Mouse (Mus musculus) NIH3T3 (cell line): Measurements from ENCODE around the gene Fbxl13.

Experiments
- DNase-seq: peaks from one replicate; pipeline ENCODE4 v3.0.0-alpha.2; 2012; ENCODE audit warnings: low read depth

Gene Fbxl13

DNA sequence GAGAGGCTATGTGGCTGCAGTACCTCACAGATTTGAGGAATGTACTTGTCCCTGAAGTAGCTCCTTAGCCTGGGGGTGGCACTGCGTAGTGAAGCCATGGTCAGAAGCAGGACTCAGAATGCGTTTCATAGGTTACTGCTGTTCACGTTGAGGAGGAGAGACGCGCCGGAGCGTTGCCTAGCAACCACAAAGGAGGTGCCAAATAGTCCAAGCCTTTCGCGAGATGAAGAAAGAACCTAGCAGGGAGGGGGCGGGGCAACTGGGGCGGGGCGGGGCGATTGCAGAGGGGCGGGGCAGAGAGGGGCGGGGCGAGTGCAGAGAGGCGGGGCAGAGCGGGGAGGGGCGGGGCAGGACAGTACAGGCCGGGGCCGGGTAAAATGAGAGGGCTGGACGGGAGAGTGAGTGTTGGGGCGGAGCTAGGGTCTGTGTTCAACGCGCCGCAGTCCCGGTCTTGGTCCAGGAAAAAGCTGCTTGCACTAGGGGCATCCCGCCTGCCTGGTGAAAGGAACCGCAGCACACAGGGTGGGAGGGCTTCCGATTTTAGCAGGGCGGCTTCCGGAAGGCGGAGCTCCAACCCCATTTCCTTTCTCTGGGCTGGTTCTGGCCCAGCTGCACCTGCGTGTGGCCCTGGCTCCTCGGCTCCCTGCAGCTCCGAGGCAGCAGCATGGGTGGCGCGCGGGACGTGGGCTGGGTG is at the start of gene Fbxl13, which contains the start of gene Armc10:
Fbxl13 (minus strand) TSS at position 196 of the 694 bp plus-strand sequence.
Armc10 (plus strand) TSS at position 375 of the 694 bp plus-strand sequence.
- DNase-seq = peak; percentile 94

DNA sequence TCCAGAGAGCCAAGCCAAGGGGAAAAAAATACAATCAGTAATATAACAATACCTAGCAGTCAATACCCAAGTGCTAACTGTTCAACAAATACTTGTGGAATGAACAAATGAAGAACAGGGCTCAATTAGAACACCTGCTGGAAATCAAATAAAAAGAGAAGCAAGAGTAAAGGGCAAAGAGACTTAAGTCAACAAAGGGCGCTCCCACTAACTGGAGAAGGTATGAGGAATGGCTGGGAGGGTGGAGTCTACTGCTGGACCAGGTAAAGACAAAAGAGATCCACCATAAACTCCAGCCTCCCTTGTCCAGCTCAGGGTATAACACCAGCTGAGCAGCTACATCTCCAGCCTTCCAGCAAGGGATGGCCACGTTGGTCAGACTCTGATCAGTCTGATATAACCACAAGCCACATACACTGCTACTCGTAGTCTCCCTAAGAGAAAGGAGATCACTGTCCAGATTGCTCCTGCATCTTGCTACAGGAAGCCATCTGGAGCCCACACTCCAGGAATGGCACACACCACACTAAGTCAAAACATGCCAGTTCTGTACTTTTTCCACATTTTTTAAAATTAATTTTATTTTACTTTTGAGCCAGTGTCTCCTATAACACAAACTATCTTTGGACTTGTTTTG is 49.5 kb upstream of the Fbxl13 start:
- no peak for DNase-seq

GRCm38 (mm10) chr5:21693372-21693870 is 48.0 kb upstream of the Fbxl13 start:
- DNase-seq = no peak

DNA sequence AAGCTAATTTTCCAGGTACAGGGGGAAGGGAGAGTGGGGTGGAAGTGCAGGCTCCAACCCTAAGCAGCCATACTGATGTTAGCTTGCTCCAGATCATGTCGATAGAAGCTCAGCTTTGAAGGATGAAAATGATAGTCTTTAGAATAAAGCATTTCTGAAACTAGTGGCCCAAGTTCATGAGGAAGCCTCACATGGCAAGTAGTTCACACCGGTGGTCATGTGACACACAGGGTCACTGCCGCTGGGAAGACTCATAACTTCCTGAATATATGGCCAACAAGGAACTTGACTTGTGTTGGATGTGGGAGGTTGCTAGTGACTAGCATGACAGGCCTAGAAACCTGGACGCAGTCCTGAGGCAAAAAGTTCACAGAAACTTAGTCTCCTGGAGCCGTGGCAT is 46.8 kb upstream of the Fbxl13 start:
- no peak for DNase-seq

DNA sequence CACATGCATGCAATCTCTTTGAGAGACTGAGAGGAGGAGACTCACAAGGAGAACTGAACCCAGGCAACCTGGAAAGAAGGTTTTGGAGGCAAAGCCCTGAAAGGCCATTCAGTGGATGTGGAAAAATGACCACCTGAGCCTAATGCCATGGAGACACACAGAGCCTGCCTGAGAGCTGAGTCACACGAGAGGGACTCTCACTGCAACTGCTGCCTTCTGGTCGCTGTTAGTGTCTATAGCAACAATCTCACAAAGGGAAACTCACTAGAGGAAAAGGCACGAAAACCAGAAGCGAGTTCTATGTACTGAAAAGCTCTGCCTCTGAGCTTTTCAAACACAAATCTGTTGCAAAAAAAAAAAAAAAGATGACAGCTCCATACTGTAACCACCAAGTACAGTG is 41.6 kb upstream of the Fbxl13 start:
- DNase-seq = peak; percentile 16

DNA sequence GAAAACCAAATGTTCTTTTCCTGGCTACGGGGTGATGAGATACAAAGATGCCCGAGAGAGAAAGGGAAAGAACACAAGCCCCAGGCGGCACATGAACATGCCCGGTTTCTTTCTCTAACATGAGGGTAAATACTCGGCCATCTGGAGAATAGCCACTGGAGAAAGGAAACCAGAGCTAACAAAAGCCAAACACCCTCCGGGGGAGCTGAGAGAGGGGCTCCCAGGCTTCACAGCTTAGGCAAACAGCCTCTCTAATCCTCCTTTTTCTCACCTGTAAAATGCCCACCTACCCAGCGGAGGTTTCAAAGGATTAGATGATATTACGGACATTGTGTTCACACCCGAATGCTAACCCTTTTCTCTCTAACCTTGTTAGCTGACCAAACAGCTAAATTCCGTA is 39.6 kb upstream of the Fbxl13 start:
- DNase-seq = no peak

DNA sequence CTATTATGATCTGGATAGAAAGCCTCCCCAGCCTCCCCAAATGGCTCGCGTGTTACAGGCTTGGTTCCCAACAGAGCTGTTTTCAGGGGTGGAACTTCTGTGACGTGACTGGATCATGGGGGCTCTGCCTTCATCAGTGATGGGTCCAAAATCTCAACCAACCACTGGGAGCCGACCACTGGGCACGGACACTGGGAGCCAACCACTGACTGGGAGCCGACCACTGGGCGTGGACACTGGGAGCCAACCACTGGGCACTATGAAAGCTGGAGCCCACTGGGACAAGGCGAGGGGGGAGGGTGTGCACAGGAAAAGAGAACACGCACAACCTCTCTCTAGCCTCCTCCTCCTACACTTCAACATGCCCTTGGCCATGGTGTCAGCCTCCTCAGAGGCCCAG is 38.4 kb upstream of the Fbxl13 start:
- DNase-seq = no peak

- peak; percentile 57 for DNase-seq
These were observed 35.5 kb upstream of the Fbxl13 start for GRCm38 (mm10) chr5:21680940-21681339.

DNA sequence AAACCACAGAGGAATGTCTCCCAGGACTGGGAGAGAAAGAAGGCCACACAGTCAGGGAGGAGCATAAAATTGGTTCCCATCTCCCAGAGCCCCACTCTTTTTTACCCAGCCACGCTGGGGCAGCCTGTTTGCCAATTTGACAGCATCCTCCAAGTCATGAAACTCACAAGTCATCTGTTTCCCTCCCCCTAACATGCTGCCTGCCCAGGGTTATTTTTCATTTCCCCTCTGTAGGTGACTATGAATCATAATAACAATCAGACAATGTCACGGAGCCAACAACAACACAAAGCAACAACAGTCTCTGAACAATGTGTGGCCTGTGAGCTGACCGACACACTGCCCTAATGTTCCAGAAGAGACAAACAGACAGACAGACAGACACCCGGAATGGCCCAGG is 34.6 kb upstream of the Fbxl13 start:
- peak; percentile 54 for DNase-seq

- no peak for DNase-seq
These were observed 32.9 kb upstream of the Fbxl13 start for GRCm38 (mm10) chr5:21678363-21678762.

- DNase-seq = peak; percentile 58
These were observed 32.5 kb upstream of the Fbxl13 start for GRCm38 (mm10) chr5:21677939-21678338.

DNA sequence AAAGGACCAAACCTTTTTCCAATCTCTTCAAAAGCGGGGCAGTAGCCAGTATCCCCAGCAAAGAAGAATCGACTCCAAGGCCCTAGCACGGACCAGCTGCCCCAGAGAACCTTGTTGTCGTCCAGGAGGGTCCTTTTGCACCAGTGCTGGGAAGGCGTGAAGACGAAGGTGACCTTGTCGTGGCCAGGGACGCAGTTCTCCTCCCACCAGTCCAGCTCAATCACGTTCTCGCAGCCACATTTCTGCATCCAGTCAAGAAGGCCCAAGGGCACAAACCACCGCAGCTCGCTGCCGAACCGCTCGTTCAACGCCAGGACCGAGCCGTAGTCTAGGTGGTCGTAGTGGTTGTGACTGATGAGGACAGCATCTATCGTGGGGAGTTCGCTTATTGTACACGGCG is 30.1 kb upstream of the Fbxl13 start:
- no peak for DNase-seq

DNA sequence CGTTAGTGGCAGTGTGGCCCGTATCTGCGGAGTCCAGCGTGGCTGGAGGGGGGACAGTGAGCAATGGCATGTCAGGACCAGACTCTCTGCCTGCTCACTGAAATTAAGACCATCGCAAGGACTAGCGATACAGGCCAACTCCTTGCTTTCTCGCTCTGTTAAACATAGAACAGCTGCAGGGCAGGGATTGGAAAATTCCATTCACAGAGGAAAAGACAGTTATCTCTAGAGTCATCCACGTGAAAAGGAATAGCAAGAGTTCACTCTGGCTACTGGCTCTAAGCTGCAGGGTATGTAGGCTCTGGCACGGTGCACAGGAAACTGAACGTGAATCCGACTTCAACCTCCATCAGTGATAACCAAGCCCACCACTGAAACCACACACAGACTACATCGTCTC is 29.6 kb upstream of the Fbxl13 start:
- DNase-seq = no peak

DNA sequence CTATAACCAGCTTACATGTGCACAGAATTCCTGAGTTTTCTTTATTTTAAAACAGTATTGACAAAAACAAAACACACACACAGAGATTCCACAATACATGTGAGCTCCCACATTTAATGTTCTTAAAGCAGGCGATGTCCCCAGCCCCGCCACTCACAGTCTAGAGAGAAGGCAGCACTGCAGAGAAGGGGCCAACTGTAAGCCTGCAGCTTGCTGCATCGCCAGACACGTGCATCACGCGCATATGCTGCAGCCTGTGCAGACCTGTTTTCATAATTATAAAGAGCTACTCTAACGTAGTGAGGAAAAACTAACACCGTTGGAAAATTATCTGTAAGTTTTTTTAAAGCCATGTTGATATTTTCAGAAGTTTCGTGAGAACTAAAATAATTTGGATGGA is 28.3 kb upstream of the Fbxl13 start:
- no peak for DNase-seq

DNA sequence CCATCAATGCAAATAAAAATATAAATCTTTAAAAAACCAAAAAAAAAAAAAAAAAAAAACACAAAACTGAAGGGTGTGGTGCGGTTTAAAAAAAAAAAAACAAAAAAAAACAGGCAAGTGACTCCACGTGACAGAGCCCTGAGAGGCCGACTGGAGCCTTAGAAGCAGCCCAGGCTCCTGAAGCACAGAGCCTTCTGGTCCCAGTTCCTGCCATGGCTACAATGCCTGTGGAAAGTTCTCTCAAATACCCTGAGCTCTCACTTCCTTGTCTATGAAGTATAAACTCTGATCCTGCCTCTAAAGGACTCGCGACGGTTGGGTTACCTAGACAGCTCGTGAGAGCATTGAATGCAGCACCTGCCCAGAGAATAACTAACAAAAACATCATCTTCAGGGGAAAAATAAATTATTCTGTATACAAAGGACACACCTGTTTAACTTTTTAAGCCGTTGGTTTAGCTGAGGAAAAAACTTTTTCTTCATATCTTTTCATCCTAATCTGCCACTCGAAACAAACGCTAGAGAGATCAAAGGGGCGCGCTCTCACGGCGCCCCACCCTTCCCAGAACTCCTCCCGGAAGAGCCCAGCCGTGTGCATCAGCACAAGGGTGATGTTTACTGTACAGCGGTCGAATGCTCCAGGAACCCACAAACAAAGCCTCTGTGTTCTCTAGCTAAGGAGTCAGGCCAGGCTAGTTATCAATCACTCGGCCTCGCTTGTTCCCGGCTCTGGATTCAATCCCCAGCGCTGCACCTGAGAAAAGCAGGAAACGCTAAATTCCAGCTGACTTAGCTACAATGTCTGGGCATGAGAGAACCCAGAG is 27.6 kb upstream of the Fbxl13 start:
- no peak for DNase-seq

DNA sequence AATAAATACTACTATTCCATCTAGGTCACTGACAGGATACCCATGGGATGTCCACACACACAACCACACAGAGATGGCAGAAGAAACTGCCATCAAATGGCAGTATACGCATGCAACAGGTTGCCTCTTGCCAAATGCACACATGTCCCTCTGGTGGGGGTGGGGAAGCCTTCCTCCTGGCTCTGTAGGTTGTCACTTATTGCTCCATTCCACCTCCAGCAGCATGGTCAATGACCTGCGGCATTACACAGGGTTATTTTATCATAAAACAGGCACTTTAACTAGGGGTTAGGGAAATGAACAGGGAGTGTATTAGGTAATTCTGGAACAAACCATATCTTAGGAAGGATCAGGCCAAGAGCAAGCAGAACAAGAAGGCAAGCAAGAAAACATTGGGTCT is 23.9 kb upstream of the Fbxl13 start:
- no peak for DNase-seq

DNA sequence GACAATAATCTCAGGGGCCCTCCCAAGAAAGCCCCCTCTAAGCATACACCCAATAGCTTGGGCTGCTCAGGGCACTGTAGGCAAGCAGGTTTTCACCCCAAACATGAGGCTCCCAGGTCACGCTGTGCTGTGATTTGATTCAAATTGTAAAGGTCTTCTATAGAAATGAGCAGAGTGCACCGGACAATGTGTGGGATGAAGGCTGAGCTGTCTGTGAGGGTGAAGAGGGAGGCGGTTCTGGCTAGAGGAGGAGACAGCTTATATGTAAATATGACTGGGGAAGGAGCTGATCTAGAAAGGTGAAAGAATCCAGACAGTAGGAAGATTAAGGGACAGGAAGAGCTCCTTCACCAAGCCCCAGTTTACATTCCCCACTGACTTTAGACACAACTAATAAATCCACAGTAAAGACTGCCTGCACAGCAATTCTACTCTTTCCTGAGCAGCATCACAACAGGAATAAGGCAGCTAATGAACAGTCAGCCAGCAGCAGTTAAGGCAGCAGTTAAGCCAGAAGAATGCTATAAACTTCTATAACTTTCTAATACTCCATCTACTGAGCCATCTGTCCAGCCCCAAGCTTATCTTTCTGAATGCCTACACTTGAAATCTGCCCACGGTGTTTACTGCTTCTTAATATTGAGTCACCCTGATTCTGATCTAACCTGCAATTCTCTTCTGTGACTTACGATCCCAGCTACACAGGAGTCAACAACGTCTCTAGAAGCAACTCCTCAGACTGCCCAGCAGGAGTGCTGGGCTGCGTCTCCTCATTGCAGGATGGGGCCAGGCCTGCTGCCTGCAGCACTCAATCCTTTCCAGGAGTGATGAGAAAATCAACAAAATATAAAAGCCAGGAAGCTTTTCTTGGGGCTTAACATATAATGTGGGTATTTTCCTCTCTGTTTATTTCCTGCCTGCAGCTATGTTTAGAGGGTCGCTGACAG is 22.0 kb upstream of the Fbxl13 start:
- DNase-seq = no peak

GRCm38 (mm10) chr5:21663081-21663480 is 17.6 kb upstream of the Fbxl13 start:
- DNase-seq = peak; percentile 48

DNA sequence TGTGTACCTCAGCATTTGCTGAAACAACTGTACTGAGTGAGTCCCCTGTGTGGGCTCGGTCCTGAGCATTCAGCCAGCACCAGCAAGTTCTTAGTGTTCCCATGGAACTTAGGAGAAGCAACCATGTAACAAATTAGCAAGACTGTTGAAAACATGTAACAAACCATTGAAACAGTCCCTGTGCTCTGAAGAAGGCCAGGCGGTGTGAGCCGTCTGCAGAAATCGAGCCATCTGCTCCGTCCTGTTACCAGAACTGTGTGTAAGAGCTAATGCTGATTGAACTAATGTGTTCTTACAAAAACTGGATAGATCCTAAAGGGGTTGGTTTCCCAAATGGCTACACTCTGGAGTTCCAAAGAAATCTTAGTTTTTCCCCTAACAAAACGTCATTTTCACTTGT is 15.4 kb upstream of the Fbxl13 start:
- DNase-seq = no peak

DNA sequence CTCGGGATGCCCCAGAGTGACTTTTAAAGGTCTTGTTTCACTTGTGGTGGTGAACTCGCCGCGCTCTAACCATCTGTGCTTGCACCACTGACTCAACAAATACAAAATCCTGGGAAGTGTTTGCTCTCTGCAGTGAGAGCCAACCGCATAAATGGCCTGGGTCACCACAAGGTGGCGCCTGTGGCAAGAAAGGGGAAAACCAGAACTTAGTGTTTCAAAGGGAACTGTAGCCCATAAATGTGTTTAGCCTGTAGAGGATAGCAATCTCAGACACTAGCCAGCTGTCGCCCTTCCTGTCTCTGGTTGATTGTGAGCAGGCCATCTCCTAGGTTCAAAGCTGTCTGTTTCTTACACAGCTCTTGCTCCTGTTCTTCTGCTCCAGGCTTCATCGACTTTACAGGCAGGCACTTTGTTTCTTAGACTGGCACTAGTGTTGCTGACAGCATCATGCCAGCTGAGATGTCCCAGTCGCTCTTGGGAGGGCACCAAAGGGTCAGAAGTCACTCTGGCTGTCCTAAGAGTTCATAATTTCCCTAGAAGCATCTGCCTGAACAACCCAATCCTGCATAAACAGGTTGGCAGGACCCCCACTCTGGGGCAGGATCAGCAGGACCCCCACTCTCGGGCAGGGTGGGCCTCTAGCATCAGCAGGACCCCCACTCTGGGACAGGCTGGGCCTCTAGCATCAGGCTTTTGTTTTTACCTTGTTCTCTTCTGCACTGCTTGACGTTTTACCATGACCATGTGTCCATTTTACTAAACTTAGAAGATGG is 13.4 kb upstream of the Fbxl13 start:
- peak; percentile 91 for DNase-seq

GRCm38 (mm10) chr5:21658038-21658437 is 12.6 kb upstream of the Fbxl13 start:
- no peak for DNase-seq
